Mouse (Mus musculus) NIH3T3 (cell line): ENCODE results near the gene Gm4791.

ENCODE experiments used
- DNase-seq: peaks from one replicate; pipeline ENCODE4 v3.0.0-alpha.2; 2012; ENCODE audit warnings: low read depth

Gm4791 gene

GRCm38 (mm10) chr9:46998338-46998791 lies at the start of gene Gm4791:
TSS of gene Gm4791 (plus strand) at chr9:46998741.
- DNase-seq: no peak

GRCm38 (mm10) chr9:46956286-46956685 lies 42.3 kb upstream of the Gm4791 start:
- DNase-seq: no peak

GRCm38 (mm10) chr9:46957420-46957950 lies 41.1 kb upstream of the Gm4791 start:
- no peak for DNase-seq

- DNase-seq: no peak
These were observed 32.5 kb upstream of the Gm4791 start for GRCm38 (mm10) chr9:46966028-46966427.

- DNase-seq: no peak
These were observed 29.6 kb upstream of the Gm4791 start for GRCm38 (mm10) chr9:46968970-46969369.

DNA sequence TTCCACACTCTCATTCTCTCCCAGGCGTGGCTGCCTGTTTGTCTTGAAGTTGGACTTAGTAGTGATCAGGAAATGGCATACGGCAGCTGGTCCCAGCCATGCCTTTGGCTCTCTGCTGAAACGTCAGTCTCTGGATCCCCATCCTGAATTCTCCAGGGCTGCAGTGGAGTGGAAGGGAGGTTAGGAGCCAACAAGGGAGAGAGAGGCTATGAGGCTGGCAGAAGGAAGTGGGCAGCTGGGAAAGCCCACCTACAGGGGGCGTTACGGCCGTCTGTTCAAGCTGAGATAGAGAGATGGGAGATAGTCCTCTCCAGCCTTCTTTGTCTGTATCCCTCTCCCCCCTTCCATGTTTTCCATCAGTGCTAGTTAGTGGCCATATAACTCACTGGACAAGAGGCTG lies 29.1 kb upstream of the Gm4791 start:
- DNase-seq: no peak

DNA sequence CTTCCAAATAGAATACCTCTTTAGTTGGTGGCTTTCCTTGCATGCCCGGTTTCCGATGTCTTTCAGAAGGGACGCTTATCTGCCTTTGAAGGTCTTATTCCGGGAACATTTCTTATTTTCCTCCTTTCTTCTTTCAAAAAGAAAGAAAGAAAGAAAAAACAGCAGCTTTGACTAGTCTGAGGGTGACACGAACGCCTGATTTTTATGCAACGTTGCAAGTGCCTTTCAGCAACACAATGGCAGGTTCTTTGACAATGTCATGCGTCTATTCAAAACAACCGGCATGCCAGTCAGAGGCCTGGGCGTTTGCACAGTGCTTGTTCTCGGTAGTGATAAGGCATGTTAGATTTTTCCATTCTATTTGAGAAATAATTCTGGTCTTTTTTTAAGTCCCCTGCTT lies 19.7 kb upstream of the Gm4791 start:
- no peak for DNase-seq

GRCm38 (mm10) chr9:46980111-46980510 lies 18.4 kb upstream of the Gm4791 start:
- no peak for DNase-seq

- DNase-seq: no peak
These were observed 15.1 kb upstream of the Gm4791 start for GRCm38 (mm10) chr9:46983471-46983870.

DNA sequence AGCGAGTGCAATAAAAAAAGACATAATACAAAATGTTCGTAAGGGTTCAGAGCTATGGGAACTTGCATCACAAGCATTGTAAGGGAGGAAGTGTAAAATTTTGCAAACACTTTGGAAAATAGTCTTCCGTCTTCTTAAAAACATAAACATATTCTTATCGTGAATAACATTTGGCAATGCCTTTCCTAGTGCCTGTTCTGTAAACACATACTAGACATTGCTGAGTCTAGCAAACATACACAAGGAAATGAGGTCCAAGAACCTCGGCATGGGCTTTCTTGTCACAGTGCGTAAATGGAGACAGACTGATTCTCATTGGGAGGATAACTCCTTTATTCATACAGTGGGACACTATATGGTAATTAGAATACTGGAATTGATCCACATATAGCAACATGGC lies 43.0 kb downstream of the Gm4791 start:
- no peak for DNase-seq
